Mouse (Mus musculus): ENCODE measurements around the gene Gfpt1. TPM values are rescaled to one million over a fixed set of nuclear protein-coding genes. Genes with fewer than 3 reads are reported as not detected.
"Not testable (repeated sequence)": the region's sequence is repeated elsewhere in the genome, so short reads cannot be mapped to it uniquely, and the experiment has no call there.

The Gfpt1 gene
- polyA plus RNA-seq, 1 experiment from 2014 or later: 20.0 TPM

- Histone ChIP-seq H3K27me3 (ENCODE audit: control insufficient read depth, insufficient read depth, low read length) (no peaks in the 10 kb centered on the region), H3K36me3 (replicated peaks; ENCODE audit: control insufficient read depth, insufficient read depth, low read depth, low read length) (no peaks in the 10 kb centered on the region), H3K9me3 (replicated peaks; ENCODE audit: control insufficient read depth, low read length) (no peaks in the 10 kb centered on the region), H3K4me2 (ENCODE audit: low read depth, low read length) (peak within 1 kb of the TSS; percentile 57), H3K27ac (replicated peaks; ENCODE audit: low read depth, low read length) (no peak within 1 kb of the TSS), H3K4me1 (ENCODE audit: control insufficient read depth, insufficient read depth, low read length) (no peaks in the 10 kb centered on the region), H3K4me3 (ENCODE audit: low read depth, low read length) (peak within 1 kb of the TSS; percentile 57), H3K9ac (replicated peaks; ENCODE audit: low read length) (peak within 1 kb of the TSS; percentile 70)
- DNase-seq (ENCODE audit: low spot score) (no peak), ATAC-seq (replicated peaks; ENCODE audit: insufficient number of reproducible peaks, low FRiP score, low TSS enrichment, low read depth) (no peak)
- WGBS: 73% methylated on average over 6 of the region's 6 CpGs
Observed at GRCm38 (mm10) chr6:87008887-87009286, 33.8 kb upstream of the Gfpt1 start, which contains the start of gene Nfu1. Nfu1 (plus strand) TSS chr6:87009236.

GRCm38 (mm10) chr6:87009692-87010328 lies 32.8 kb upstream of the Gfpt1 start:
- Histone ChIP-seq H3K9me3 (replicated peaks; ENCODE audit: control insufficient read depth, low read length) (no peaks in the 10 kb centered on the region), H3K9ac (replicated peaks; ENCODE audit: low read length) (peak overlapping the region; percentile 70), H3K4me1 (ENCODE audit: control insufficient read depth, insufficient read depth, low read length) (no peaks in the 10 kb centered on the region), H3K4me3 (ENCODE audit: low read depth, low read length) (peak overlapping the region; percentile 57), H3K36me3 (replicated peaks; ENCODE audit: control insufficient read depth, insufficient read depth, low read depth, low read length) (no peaks in the 10 kb centered on the region), H3K4me2 (ENCODE audit: low read depth, low read length) (peak overlapping the region; percentile 57), H3K27me3 (ENCODE audit: control insufficient read depth, insufficient read depth, low read length) (no peaks in the 10 kb centered on the region), H3K27ac (replicated peaks; ENCODE audit: low read depth, low read length) (no peak overlapping the region)
- WGBS: under 1% methylated on average over 36 of the region's 36 CpGs
- DNase-seq (ENCODE audit: low spot score): peak; percentile 96
- ATAC-seq (replicated peaks; ENCODE audit: insufficient number of reproducible peaks, low FRiP score, low TSS enrichment, low read depth): peak; percentile 94

- DNase-seq (ENCODE audit: low spot score) (peak; percentile 55), ATAC-seq (replicated peaks; ENCODE audit: insufficient number of reproducible peaks, low FRiP score, low TSS enrichment, low read depth) (no peak)
- no peak overlapping the region for H3K4me2 ChIP-seq (ENCODE audit: low read depth, low read length)
- H3K9ac ChIP-seq (replicated peaks; ENCODE audit: low read length): no peak overlapping the region
- H3K9me3 ChIP-seq (replicated peaks; ENCODE audit: control insufficient read depth, low read length): no peaks in the 10 kb centered on the region
- WGBS: 62% methylated on average over 4 of the region's 4 CpGs
- H3K27ac ChIP-seq (replicated peaks; ENCODE audit: low read depth, low read length): no peak overlapping the region
- H3K4me3 ChIP-seq (ENCODE audit: low read depth, low read length): no peak overlapping the region
- H3K4me1 ChIP-seq (ENCODE audit: control insufficient read depth, insufficient read depth, low read length): no peaks in the 10 kb centered on the region
- peaks cover 11% of the 10 kb centered on the region for H3K36me3 ChIP-seq (replicated peaks; ENCODE audit: control insufficient read depth, insufficient read depth, low read depth, low read length)
- H3K27me3 ChIP-seq (ENCODE audit: control insufficient read depth, insufficient read depth, low read length): no peaks in the 10 kb centered on the region
Observed at GRCm38 (mm10) chr6:87016916-87017315, 25.7 kb upstream of the Gfpt1 start.

- WGBS: 94% methylated on average over 8 of the region's 8 CpGs
- no peak for DNase-seq (ENCODE audit: low spot score)
- no peak for ATAC-seq (replicated peaks; ENCODE audit: insufficient number of reproducible peaks, low FRiP score, low TSS enrichment, low read depth)
- H3K4me1 ChIP-seq (ENCODE audit: control insufficient read depth, insufficient read depth, low read length): no peaks in the 10 kb centered on the region
- H3K9me3 ChIP-seq (replicated peaks; ENCODE audit: control insufficient read depth, low read length): no peaks in the 10 kb centered on the region
- H3K9ac ChIP-seq (replicated peaks; ENCODE audit: low read length): no peak overlapping the region
- no peak overlapping the region for H3K4me2 ChIP-seq (ENCODE audit: low read depth, low read length)
- H3K36me3 ChIP-seq (replicated peaks; ENCODE audit: control insufficient read depth, insufficient read depth, low read depth, low read length): peaks cover 11% of the 10 kb centered on the region
- H3K27me3 ChIP-seq (ENCODE audit: control insufficient read depth, insufficient read depth, low read length): no peaks in the 10 kb centered on the region
- H3K27ac ChIP-seq (replicated peaks; ENCODE audit: low read depth, low read length): no peak overlapping the region
- H3K4me3 ChIP-seq (ENCODE audit: low read depth, low read length): no peak overlapping the region
Observed at GRCm38 (mm10) chr6:87018874-87019273, 23.8 kb upstream of the Gfpt1 start.

- peaks cover 11% of the 10 kb centered on the region for H3K36me3 ChIP-seq (replicated peaks; ENCODE audit: control insufficient read depth, insufficient read depth, low read depth, low read length)
- no peaks in the 10 kb centered on the region for H3K4me1 ChIP-seq (ENCODE audit: control insufficient read depth, insufficient read depth, low read length)
- no peaks in the 10 kb centered on the region for H3K9me3 ChIP-seq (replicated peaks; ENCODE audit: control insufficient read depth, low read length)
- no peak overlapping the region for H3K4me2 ChIP-seq (ENCODE audit: low read depth, low read length)
- no peak overlapping the region for H3K9ac ChIP-seq (replicated peaks; ENCODE audit: low read length)
- no peaks in the 10 kb centered on the region for H3K27me3 ChIP-seq (ENCODE audit: control insufficient read depth, insufficient read depth, low read length)
- H3K4me3 ChIP-seq (ENCODE audit: low read depth, low read length): no peak overlapping the region
- no peak overlapping the region for H3K27ac ChIP-seq (replicated peaks; ENCODE audit: low read depth, low read length)
- DNase-seq (ENCODE audit: low spot score) (no peak), ATAC-seq (replicated peaks; ENCODE audit: insufficient number of reproducible peaks, low FRiP score, low TSS enrichment, low read depth) (no peak)
- whole genome bisulfite sequencing: 96% methylated on average over 12 of the region's 12 CpGs
Observed at GRCm38 (mm10) chr6:87021791-87022190, 20.9 kb upstream of the Gfpt1 start.

- ATAC-seq (replicated peaks; ENCODE audit: insufficient number of reproducible peaks, low FRiP score, low TSS enrichment, low read depth): no peak
- 82% methylated on average over 7 of the region's 7 CpGs for WGBS
- H3K36me3 ChIP-seq (replicated peaks; ENCODE audit: control insufficient read depth, insufficient read depth, low read depth, low read length): no peaks in the 10 kb centered on the region; the same call in 1 of the 2 replicates
Observed at GRCm38 (mm10) chr6:87026980-87027379, 15.7 kb upstream of the Gfpt1 start.

GRCm38 (mm10) chr6:87028881-87029280 lies 13.8 kb upstream of the Gfpt1 start:
- Histone ChIP-seq H3K4me2 (ENCODE audit: low read depth, low read length) (no peak overlapping the region), H3K4me1 (ENCODE audit: control insufficient read depth, insufficient read depth, low read length) (no peaks in the 10 kb centered on the region), H3K27ac (replicated peaks; ENCODE audit: low read depth, low read length) (no peak overlapping the region), H3K4me3 (ENCODE audit: low read depth, low read length) (no peak overlapping the region), H3K36me3 (replicated peaks; ENCODE audit: control insufficient read depth, insufficient read depth, low read depth, low read length) (no peaks in the 10 kb centered on the region; the same call in 1 of the 2 replicates), H3K9ac (replicated peaks; ENCODE audit: low read length) (no peak overlapping the region), H3K9me3 (replicated peaks; ENCODE audit: control insufficient read depth, low read length) (no peaks in the 10 kb centered on the region), H3K27me3 (ENCODE audit: control insufficient read depth, insufficient read depth, low read length) (no peaks in the 10 kb centered on the region)
- ATAC-seq (replicated peaks; ENCODE audit: insufficient number of reproducible peaks, low FRiP score, low TSS enrichment, low read depth): no peak
- DNase-seq (ENCODE audit: low spot score): no peak

More at GRCm38 (mm10) chr6:87026980-87027379, 15.7 kb upstream of the Gfpt1 start:
- DNase-seq (ENCODE audit: low spot score): no peak
- no peaks in the 10 kb centered on the region for H3K4me1 ChIP-seq (ENCODE audit: control insufficient read depth, insufficient read depth, low read length)
- no peak overlapping the region for H3K27ac ChIP-seq (replicated peaks; ENCODE audit: low read depth, low read length)
- H3K4me3 ChIP-seq (ENCODE audit: low read depth, low read length): no peak overlapping the region
- no peak overlapping the region for H3K4me2 ChIP-seq (ENCODE audit: low read depth, low read length)
- H3K9me3 ChIP-seq (replicated peaks; ENCODE audit: control insufficient read depth, low read length): no peaks in the 10 kb centered on the region
- H3K9ac ChIP-seq (replicated peaks; ENCODE audit: low read length): no peak overlapping the region
- no peaks in the 10 kb centered on the region for H3K27me3 ChIP-seq (ENCODE audit: control insufficient read depth, insufficient read depth, low read length)

GRCm38 (mm10) chr6:87031310-87031709 lies 11.3 kb upstream of the Gfpt1 start:
- ATAC-seq (replicated peaks; ENCODE audit: insufficient number of reproducible peaks, low FRiP score, low TSS enrichment, low read depth): not testable (repeated sequence)

More at GRCm38 (mm10) chr6:87031310-87031709, 11.3 kb upstream of the Gfpt1 start:
- H3K9ac ChIP-seq (replicated peaks; ENCODE audit: low read length); H3K27me3 ChIP-seq (ENCODE audit: control insufficient read depth, insufficient read depth, low read length); H3K4me3 ChIP-seq (ENCODE audit: low read depth, low read length); H3K9me3 ChIP-seq (replicated peaks; ENCODE audit: control insufficient read depth, low read length); H3K27ac ChIP-seq (replicated peaks; ENCODE audit: low read depth, low read length); H3K4me2 ChIP-seq (ENCODE audit: low read depth, low read length); H3K4me1 ChIP-seq (ENCODE audit: control insufficient read depth, insufficient read depth, low read length); H3K36me3 ChIP-seq (replicated peaks; ENCODE audit: control insufficient read depth, insufficient read depth, low read depth, low read length); DNase-seq (ENCODE audit: low spot score): not testable (repeated sequence)
- 93% methylated on average over 7 of the region's 7 CpGs for WGBS

All from embryonic facial prominence, embryonic 11.5 days (tissue).